Mouse (Mus musculus): ENCODE measurements at regions not wholly inside any gene's neighbourhood (a gene's known extent, or its start where the extent isn't known, plus 50 kb on each side); places are given as distances from the start of the nearest gene placed in this dataset.

GRCm38 (mm10) chr8:126854121-126855055 is 91.3 kb downstream of the Tomm20 start:
- DNase-seq (ENCODE audit: low read depth, low spot score): peak; percentile 31

GRCm38 (mm10) chr8:126852663-126853390 is 92.8 kb downstream of the Tomm20 start:
- no peak for DNase-seq (ENCODE audit: low read depth, low spot score)

- DNase-seq (ENCODE audit: low read depth, low spot score): no peak
Observed at GRCm38 (mm10) chr8:126852184-126852583, 93.5 kb downstream of the Tomm20 start.

GRCm38 (mm10) chr8:126851780-126852179 is 93.9 kb downstream of the Tomm20 start:
- no peak for DNase-seq (ENCODE audit: low read depth, low spot score)

GRCm38 (mm10) chr8:126850189-126850535 is 95.5 kb downstream of the Tomm20 start:
- no peak for DNase-seq (ENCODE audit: low read depth, low spot score)

- DNase-seq (ENCODE audit: low read depth, low spot score): no peak
Observed at GRCm38 (mm10) chr8:126849411-126850188, 96.0 kb downstream of the Tomm20 start.

- DNase-seq (ENCODE audit: low read depth, low spot score): no peak
Observed at GRCm38 (mm10) chr8:126848369-126849105, 97.1 kb downstream of the Tomm20 start.

GRCm38 (mm10) chr8:126847664-126848353 is 97.8 kb downstream of the Tomm20 start:
- DNase-seq (ENCODE audit: low read depth, low spot score): no peak

- no peak for DNase-seq (ENCODE audit: low read depth, low spot score)
Observed at GRCm38 (mm10) chr8:126846188-126846565, 99.5 kb downstream of the Tomm20 start.

GRCm38 (mm10) chr8:126845530-126846187 is 100.0 kb downstream of the Tomm20 start:
- no peak for DNase-seq (ENCODE audit: low read depth, low spot score)

- no peak for DNase-seq (ENCODE audit: low read depth, low spot score)
Observed at GRCm38 (mm10) chr8:126844627-126845026, 101.0 kb downstream of the Tomm20 start.

- DNase-seq (ENCODE audit: low read depth, low spot score): no peak
Observed at GRCm38 (mm10) chr8:126841187-126841586, 104.5 kb downstream of the Tomm20 start.

GRCm38 (mm10) chr8:126839712-126840355 is 105.8 kb downstream of the Tomm20 start:
- no peak for DNase-seq (ENCODE audit: low read depth, low spot score)

GRCm38 (mm10) chr8:126839039-126839711 is 106.5 kb downstream of the Tomm20 start:
- DNase-seq (ENCODE audit: low read depth, low spot score): no peak

GRCm38 (mm10) chr8:126838228-126838627 is 107.4 kb downstream of the Tomm20 start:
- DNase-seq (ENCODE audit: low read depth, low spot score): no peak

- no peak for DNase-seq (ENCODE audit: low read depth, low spot score)
Observed at GRCm38 (mm10) chr8:126837318-126838025, 108.2 kb downstream of the Tomm20 start.

- DNase-seq (ENCODE audit: low read depth, low spot score): no peak
Observed at GRCm38 (mm10) chr8:126835554-126835953, 110.1 kb downstream of the Tomm20 start.

Data from ES-CJ7 (cell line).